Mouse (Mus musculus) cortical plate, adult 2 months (tissue): ENCODE measurements around the gene Snx18.

ENCODE experiments used
- CTCF ChIP-seq: fragments of 200-500 bp; IDR thresholded peaks from 2 replicates; pipeline ENCODE4 v1.5.1; 2011; ENCODE audit warnings: mild to moderate bottlenecking, control low read depth, low read length; ENCODE audit not compliant: insufficient read depth; ENCODE audit errors: extremely low read depth
- POLR2A ChIP-seq: fragments of 200-500 bp; IDR thresholded peaks from 2 replicates; pipeline ENCODE4 v1.6.1; 2011; ENCODE audit warnings: mild to moderate bottlenecking, low read length, control low read depth; ENCODE audit not compliant: insufficient read depth; ENCODE audit errors: extremely low read depth

- TF ChIP-seq CTCF (no peak), POLR2A (no peak)
These were observed 76.0 kb downstream of the Snx18 start for GRCm38 (mm10) chr13:113542374-113542773.
